Mouse (Mus musculus): ENCODE results near the gene Lin9. TPM values are rescaled to one million over a fixed set of nuclear protein-coding genes. Genes with fewer than 3 reads are reported as not detected.

Lin9 gene
- polyA plus RNA-seq, 1 experiment from 2014 or later: 17.1 TPM

DNA sequence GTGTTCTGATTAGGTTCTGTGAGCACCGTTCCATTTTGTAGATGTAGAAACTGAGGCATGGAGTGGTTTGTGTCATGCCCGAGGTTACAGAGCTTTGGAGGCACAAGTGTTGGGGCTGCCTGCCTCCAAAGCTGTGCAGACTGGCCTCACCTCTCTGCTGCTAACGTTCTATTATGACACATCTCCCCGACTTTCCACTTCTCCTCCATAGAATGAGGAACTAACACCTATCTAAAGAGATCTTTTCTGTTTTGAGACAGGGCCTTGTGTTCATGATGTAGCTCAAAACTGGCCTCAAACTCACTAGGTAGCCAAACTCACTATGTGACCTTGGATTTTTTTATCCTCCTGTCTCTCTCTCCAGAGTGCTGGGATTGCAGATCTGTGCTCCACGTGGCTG is 77.8 kb downstream of the Lin9 start:
- no peaks in the 10 kb centered on the region for H3K4me1 ChIP-seq (replicated peaks)
- H3K9me3 ChIP-seq: no peaks in the 10 kb centered on the region
- H3K4me3 ChIP-seq (replicated peaks): no peak overlapping the region
- WGBS: 80% methylated on average over 5 of the region's 5 CpGs
- no peak overlapping the region for H3K9ac ChIP-seq (replicated peaks)
- H3K4me2 ChIP-seq (replicated peaks): no peak overlapping the region
- H3K27me3 ChIP-seq: no peaks in the 10 kb centered on the region; the same call in 1 of the 2 replicates
- no peak for ATAC-seq
- no peaks in the 10 kb centered on the region for H3K36me3 ChIP-seq
- no peak overlapping the region for H3K27ac ChIP-seq

DNA sequence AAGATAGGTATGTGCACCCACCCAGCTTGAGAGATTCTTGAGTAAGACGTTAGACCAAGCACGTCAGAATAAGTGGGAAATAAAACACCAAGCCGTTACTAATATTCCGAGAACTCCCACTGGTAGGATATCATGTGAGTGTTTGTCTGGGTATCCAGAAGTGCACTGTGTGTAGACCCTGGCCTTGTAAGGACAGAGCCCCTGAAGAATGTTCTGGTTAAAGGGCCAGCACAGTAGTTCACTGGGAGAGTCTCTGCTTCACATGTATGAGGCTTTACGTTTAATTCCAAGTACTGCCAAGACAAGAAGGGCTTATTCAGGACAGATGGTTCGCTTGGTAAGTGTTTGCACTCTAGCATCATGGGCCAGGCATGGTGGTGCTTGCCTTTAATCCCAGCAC is 78.5 kb downstream of the Lin9 start:
- Histone ChIP-seq H3K36me3 (no peaks in the 10 kb centered on the region), H3K27me3 (no peaks in the 10 kb centered on the region; the same call in 1 of the 2 replicates), H3K4me3 (replicated peaks) (no peak overlapping the region), H3K4me2 (replicated peaks) (no peak overlapping the region), H3K9me3 (no peaks in the 10 kb centered on the region), H3K27ac (no peak overlapping the region), H3K4me1 (replicated peaks) (no peaks in the 10 kb centered on the region), H3K9ac (replicated peaks) (no peak overlapping the region)
- WGBS: 85% methylated on average over 6 of the region's 6 CpGs
- ATAC-seq: no peak

- no peak overlapping the region for H3K4me2 ChIP-seq (replicated peaks)
Measured at GRCm38 (mm10) chr1:180719951-180720689, 79.2 kb downstream of the Lin9 start.

GRCm38 (mm10) chr1:180722608-180723007 is 81.7 kb downstream of the Lin9 start:
- no peak for ATAC-seq
- WGBS: 76% methylated on average over 1 of the region's 1 CpGs

More at GRCm38 (mm10) chr1:180719951-180720689, 79.2 kb downstream of the Lin9 start:
- WGBS: 42% methylated on average over 5 of the region's 5 CpGs
- H3K4me3 ChIP-seq (replicated peaks): no peak overlapping the region
- no peak overlapping the region for H3K27ac ChIP-seq
- H3K36me3 ChIP-seq: no peaks in the 10 kb centered on the region
- H3K9me3 ChIP-seq: no peaks in the 10 kb centered on the region
- H3K4me1 ChIP-seq (replicated peaks): peaks cover 5% of the 10 kb centered on the region
- ATAC-seq: peak; percentile 50
- no peaks in the 10 kb centered on the region; the same call in 1 of the 2 replicates for H3K27me3 ChIP-seq
- no peak overlapping the region for H3K9ac ChIP-seq (replicated peaks)

GRCm38 (mm10) chr1:180723701-180724238 is 82.8 kb downstream of the Lin9 start:
- Histone ChIP-seq H3K4me1 (replicated peaks) (peaks cover 29% of the 10 kb centered on the region), H3K27me3 (no peaks in the 10 kb centered on the region; the same call in 1 of the 2 replicates), H3K9ac (replicated peaks) (no peak overlapping the region), H3K27ac (no peak overlapping the region), H3K4me2 (replicated peaks) (no peak overlapping the region), H3K9me3 (no peaks in the 10 kb centered on the region), H3K4me3 (replicated peaks) (no peak overlapping the region), H3K36me3 (no peaks in the 10 kb centered on the region)
- WGBS: 76% methylated on average over 1 of the region's 1 CpGs
- ATAC-seq: no peak

More at GRCm38 (mm10) chr1:180722608-180723007, 81.7 kb downstream of the Lin9 start:
- Histone ChIP-seq H3K27ac (no peak overlapping the region), H3K9ac (replicated peaks) (no peak overlapping the region), H3K4me1 (replicated peaks) (peaks cover 20% of the 10 kb centered on the region), H3K36me3 (no peaks in the 10 kb centered on the region), H3K9me3 (no peaks in the 10 kb centered on the region), H3K4me2 (replicated peaks) (no peak overlapping the region), H3K4me3 (replicated peaks) (no peak overlapping the region), H3K27me3 (no peaks in the 10 kb centered on the region; the same call in 1 of the 2 replicates)

GRCm38 (mm10) chr1:180725704-180726179 is 84.8 kb downstream of the Lin9 start, which contains the start of gene Acbd3:
Gene Acbd3 (plus strand): TSS chr1:180726043.
- under 1% methylated on average over 51 of the region's 52 CpGs for WGBS
- Histone ChIP-seq H3K4me1 (replicated peaks) (peaks cover 33% of the 10 kb centered on the region), H3K27me3 (no peaks in the 10 kb centered on the region; the same call in 1 of the 2 replicates), H3K4me3 (replicated peaks) (peak within 1 kb of the TSS; percentile 99), H3K36me3 (no peaks in the 10 kb centered on the region), H3K4me2 (replicated peaks) (peak within 1 kb of the TSS; percentile 85), H3K9me3 (no peaks in the 10 kb centered on the region), H3K9ac (replicated peaks) (peak within 1 kb of the TSS; percentile 98), H3K27ac (peak within 1 kb of the TSS; percentile 91)
- ATAC-seq: peak; percentile 97

DNA sequence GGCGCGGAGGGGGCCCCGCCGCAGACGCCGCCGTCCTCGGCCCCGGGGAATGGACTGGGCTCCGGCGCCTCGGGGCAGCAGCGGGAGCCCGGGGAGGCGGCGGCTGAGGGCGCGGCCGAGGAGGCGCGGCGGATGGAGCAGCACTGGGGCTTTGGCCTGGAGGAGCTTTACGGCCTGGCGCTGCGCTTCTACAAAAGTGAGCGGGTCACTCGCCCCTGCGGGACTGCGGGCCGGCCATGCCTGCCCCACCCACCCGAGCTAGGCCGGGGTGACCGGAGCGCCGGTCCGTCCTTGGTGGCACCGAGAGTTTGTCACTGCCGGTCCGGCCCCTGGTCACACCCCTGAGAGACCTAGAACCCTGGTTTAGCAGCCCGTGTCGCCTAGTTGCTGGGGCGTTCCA is 85.2 kb downstream of the Lin9 start:
- no peaks in the 10 kb centered on the region; the same call in 1 of the 2 replicates for H3K27me3 ChIP-seq
- peaks cover 33% of the 10 kb centered on the region for H3K4me1 ChIP-seq (replicated peaks)
- H3K27ac ChIP-seq: peak overlapping the region; percentile 91
- H3K4me2 ChIP-seq (replicated peaks): peak overlapping the region; percentile 85
- ATAC-seq: no peak; the same call in 1 of the 2 replicates
- H3K36me3 ChIP-seq: no peaks in the 10 kb centered on the region
- H3K4me3 ChIP-seq (replicated peaks): peak overlapping the region; percentile 99
- no peaks in the 10 kb centered on the region for H3K9me3 ChIP-seq
- peak overlapping the region; percentile 98 for H3K9ac ChIP-seq (replicated peaks)
- WGBS: 0% methylated on average over 32 of the region's 42 CpGs

DNA sequence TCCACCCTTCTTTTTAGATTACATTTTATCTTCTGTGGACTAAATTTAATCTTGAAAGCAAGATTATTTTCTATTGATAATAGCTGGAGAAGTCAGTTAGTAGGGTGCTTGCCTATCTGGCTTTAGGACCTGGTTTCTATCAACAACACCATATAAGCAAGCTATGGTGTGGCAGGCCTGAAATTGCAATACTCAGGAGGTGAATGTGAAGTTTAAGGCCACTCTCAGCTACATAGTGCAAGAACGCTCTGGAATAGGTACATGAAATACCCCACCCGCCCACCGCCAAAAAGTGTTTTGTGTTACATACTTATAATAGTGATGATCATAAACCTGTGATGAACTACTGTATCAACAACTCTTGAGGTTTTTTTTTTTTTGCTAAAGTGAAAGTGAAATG is 88.3 kb downstream of the Lin9 start:
- 93% methylated on average over 3 of the region's 3 CpGs for WGBS
- ATAC-seq: no peak
- H3K4me1 ChIP-seq (replicated peaks): peaks cover 33% of the 10 kb centered on the region
- no peak overlapping the region for H3K4me3 ChIP-seq (replicated peaks)
- no peak overlapping the region for H3K27ac ChIP-seq
- no peak overlapping the region for H3K9ac ChIP-seq (replicated peaks)
- peaks cover under 1% of the 10 kb centered on the region for H3K36me3 ChIP-seq
- no peaks in the 10 kb centered on the region for H3K9me3 ChIP-seq
- no peaks in the 10 kb centered on the region for H3K27me3 ChIP-seq
- no peak overlapping the region for H3K4me2 ChIP-seq (replicated peaks)

Other genes starting within 250 kb of the Lin9 start
- 1.6 and 1.7 TPM in 2 replicates for gene Stum, start 157.6 kb upstream of the Lin9 start, polyA plus RNA-seq (2015; fragmentation: Nextera tagmentation; extraction: Ambion mirVana)
- 135 and 140 TPM in 2 replicates for gene Parp1, start 72.2 kb upstream of the Lin9 start, polyA plus RNA-seq (2015; fragmentation: Nextera tagmentation; extraction: Ambion mirVana)
- gene Mixl1, start 55.9 kb downstream of the Lin9 start, polyA plus RNA-seq (2015; fragmentation: Nextera tagmentation; extraction: Ambion mirVana): not detected in 2 replicates
- 21.7 and 24.6 TPM in 2 replicates for gene Acbd3, start 84.9 kb downstream of the Lin9 start, polyA plus RNA-seq (2015; fragmentation: Nextera tagmentation; extraction: Ambion mirVana)
- 4,178 and 4,302 TPM in 2 replicates for gene H3f3a, start 172.8 kb downstream of the Lin9 start, polyA plus RNA-seq (2015; fragmentation: Nextera tagmentation; extraction: Ambion mirVana)
- gene Sde2, start 210.0 kb downstream of the Lin9 start, polyA plus RNA-seq (2015; fragmentation: Nextera tagmentation; extraction: Ambion mirVana): 28.8 and 33.6 TPM in 2 replicates